Mouse (Mus musculus) MEL (cell line): ENCODE measurements around the gene Pigyl. TPM values are rescaled to one million over a fixed set of nuclear protein-coding genes. Genes with fewer than 3 reads are reported as not detected.

Experiments
- DNase-seq: peaks from one replicate; pipeline ENCODE4 v3.0.0; 2011; ENCODE audit warnings: low read depth, low spot score
- H3K27ac ChIP-seq: 2 replicates; pipeline ENCODE4 v1.5.1; 2012; ENCODE audit warnings: low read depth, mild to moderate bottlenecking, control low read depth, low read length, moderate library complexity; ENCODE audit not compliant: control insufficient read depth
- H3K27me3 ChIP-seq, 2 experiments: fragments of 150-350 bp in 1 of 2; sonication (generic) in 1 of 2; 2 replicates each; pipeline ENCODE4 v1.6.1; 2012; ENCODE audit warnings: low read length in 2 of 2, mild to moderate bottlenecking in 2 of 2, improper control_type of control experiment in 1 of 2, moderate library complexity in 1 of 2; ENCODE audit not compliant: insufficient read depth in 2 of 2, control insufficient read depth in 1 of 2
- H3K36me3 ChIP-seq, 2 experiments: 2 replicates each; pipeline ENCODE4 v1.6.1; 2012 to 2014; ENCODE audit warnings: low read length in 2 of 2, improper control_type of control experiment in 1 of 2, inconsistent platforms in 1 of 2, mild to moderate bottlenecking in 1 of 2; ENCODE audit not compliant: insufficient read depth in 2 of 2, control insufficient read depth in 1 of 2
- H3K4me1 ChIP-seq, 2 experiments: fragments of 150-350 bp in 1 of 2; sonication (generic) in 1 of 2; 2 replicates each; pipeline ENCODE4 v1.6.1; 2012; ENCODE audit warnings: low read length in 2 of 2, improper control_type of control experiment in 1 of 2, mild to moderate bottlenecking in 1 of 2; ENCODE audit not compliant: insufficient read depth in 2 of 2, control insufficient read depth in 1 of 2
- H3K4me3 ChIP-seq, 2 experiments: fragments of 150-350 bp in 1 of 2; sonication (generic) in 1 of 2; 2 replicates each; pipeline ENCODE4 v1.5.1; 2012; ENCODE audit warnings: low read depth in 2 of 2, low read length in 2 of 2, mild to moderate bottlenecking in 2 of 2, moderate library complexity in 2 of 2, control low read depth in 1 of 2, improper control_type of control experiment in 1 of 2; ENCODE audit not compliant: control insufficient read depth in 1 of 2, insufficient read depth in 1 of 2
- H3K79me2 ChIP-seq: 2 replicates; pipeline ENCODE4 v1.6.1; 2012; ENCODE audit warnings: mild to moderate bottlenecking, low read length, moderate library complexity; ENCODE audit not compliant: control insufficient read depth, poor library complexity, insufficient read depth
- H3K9ac ChIP-seq: 2 replicates; pipeline ENCODE4 v1.6.1; 2012; ENCODE audit warnings: low read depth, mild to moderate bottlenecking, control low read depth, low read length, moderate library complexity; ENCODE audit not compliant: control insufficient read depth, poor library complexity, severe bottlenecking
- H3K9me3 ChIP-seq: fragments of 150-350 bp; sonication (generic); replicated peaks from 2 replicates; pipeline ENCODE4 v1.6.1; 2012; ENCODE audit warnings: mild to moderate bottlenecking, low read length, improper control_type of control experiment, moderate library complexity; ENCODE audit not compliant: insufficient read depth
- CHD1 ChIP-seq: IDR thresholded peaks from 2 replicates; pipeline ENCODE4 v1.6.1; 2012; ENCODE audit warnings: low read depth, mild to moderate bottlenecking, inconsistent platforms, low read length, improper control_type of control experiment
- CHD2 ChIP-seq: IDR thresholded peaks from 2 replicates; pipeline ENCODE4 v1.6.1; 2011; ENCODE audit warnings: low read length, improper control_type of control experiment
- CTCF ChIP-seq, 3 experiments: IDR thresholded peaks in 2 of 3; conservative IDR thresholded peaks in 1 of 3; 2 replicates each; pipeline ENCODE4 v1.5.1; 2011 to 2012; ENCODE audit warnings: low read length in 3 of 3, low read depth in 2 of 3, mild to moderate bottlenecking in 2 of 3, improper control_type of control experiment in 1 of 3, inconsistent platforms in 1 of 3, mixed read lengths in 1 of 3, moderate library complexity in 1 of 3; ENCODE audit not compliant: control insufficient read depth in 1 of 3, insufficient read depth in 1 of 3, poor library complexity in 1 of 3, severe bottlenecking in 1 of 3
- E2F4 ChIP-seq: IDR thresholded peaks from 2 replicates; pipeline ENCODE4 v1.6.1; 2011; ENCODE audit warnings: low read depth, low read length, improper control_type of control experiment, borderline replicate concordance
- ELF1 ChIP-seq: IDR thresholded peaks from 2 replicates; pipeline ENCODE4 v1.6.1; 2014; ENCODE audit warnings: low read depth, mild to moderate bottlenecking, inconsistent platforms, low read length, improper control_type of control experiment, moderate library complexity
- HCFC1 ChIP-seq: IDR thresholded peaks from 2 replicates; pipeline ENCODE4 v1.6.1; 2012; ENCODE audit warnings: low read depth, mild to moderate bottlenecking, inconsistent platforms, low read length, improper control_type of control experiment, moderate library complexity
- MAX ChIP-seq: IDR thresholded peaks from 2 replicates; pipeline ENCODE4 v1.6.1; 2011; ENCODE audit warnings: low read length, improper control_type of control experiment
- MXI1 ChIP-seq: IDR thresholded peaks from 2 replicates; pipeline ENCODE4 v1.6.1; 2011; ENCODE audit warnings: mild to moderate bottlenecking, low read depth, low read length, improper control_type of control experiment
- MYB ChIP-seq: IDR thresholded peaks from 2 replicates; pipeline ENCODE4 v1.6.1; 2011; ENCODE audit warnings: mild to moderate bottlenecking, low read depth, low read length, improper control_type of control experiment
- MYC ChIP-seq: IDR thresholded peaks from 2 replicates; pipeline ENCODE4 v1.6.1; 2011; ENCODE audit warnings: low read depth, mild to moderate bottlenecking, low read length, improper control_type of control experiment, moderate library complexity
- NELFE ChIP-seq: IDR thresholded peaks from 2 replicates; pipeline ENCODE4 v1.6.1; 2011; ENCODE audit warnings: low read depth, low read length, improper control_type of control experiment
- POLR2AphosphoS5 ChIP-seq: IDR thresholded peaks from 2 replicates; pipeline ENCODE4 v1.6.1; 2012; ENCODE audit warnings: low read depth, borderline replicate concordance, mild to moderate bottlenecking, inconsistent platforms, low read length, moderate library complexity, mixed read lengths
- RAD21 ChIP-seq: IDR thresholded peaks from 2 replicates; pipeline ENCODE4 v1.6.1; 2011; ENCODE audit warnings: mild to moderate bottlenecking, low read depth, low read length, improper control_type of control experiment
- SIN3A ChIP-seq: IDR thresholded peaks from 2 replicates; pipeline ENCODE4 v1.6.1; 2012; ENCODE audit warnings: low read length, improper control_type of control experiment, inconsistent platforms
- SMC3 ChIP-seq: IDR thresholded peaks from 2 replicates; pipeline ENCODE4 v1.6.1; 2011; ENCODE audit warnings: low read depth, low read length, improper control_type of control experiment
- TAL1 ChIP-seq: IDR thresholded peaks from 2 replicates; pipeline ENCODE4 v1.6.1; 2012; ENCODE audit warnings: mild to moderate bottlenecking, inconsistent platforms, low read length, moderate library complexity, mixed read lengths
- USF1 ChIP-seq: IDR thresholded peaks from 2 replicates; pipeline ENCODE4 v1.6.1; 2014; ENCODE audit warnings: low read depth, mild to moderate bottlenecking, inconsistent platforms, low read length, improper control_type of control experiment, moderate library complexity
- USF2 ChIP-seq, 2 experiments: IDR thresholded peaks; 2 replicates each; pipeline ENCODE4 v1.6.1; 2011 to 2012; ENCODE audit warnings: improper control_type of control experiment in 2 of 2, low read length in 2 of 2, borderline replicate concordance in 1 of 2, inconsistent platforms in 1 of 2, low read depth in 1 of 2, mild to moderate bottlenecking in 1 of 2; ENCODE audit not compliant: insufficient read depth in 1 of 2
- ZC3H11A ChIP-seq: IDR thresholded peaks from 2 replicates; pipeline ENCODE4 v1.6.1; 2012; ENCODE audit warnings: low read depth, mild to moderate bottlenecking, inconsistent platforms, low read length, improper control_type of control experiment
- polyA plus RNA-seq, 2 experiments: library from polyadenylated mRNA; stranded (reverse) in 1 of 2; unstranded in 1 of 2; fragments of >175 nt in 1 of 2; fragments of >200 nt in 1 of 2; gene quantifications; 2 replicates each; pipeline versions ENCODE4 v1.2.1 to v1.2.4; 2012; ENCODE audit warnings: low replicate concordance in 2 of 2, low read depth in 1 of 2; ENCODE audit not compliant: insufficient read length in 2 of 2, insufficient read depth in 1 of 2, missing spikeins in 1 of 2
- total RNA-seq: library from RNA; depleted of rRNA; stranded (reverse); fragments of 300-350 nt; gene quantifications from 2 replicates; pipeline ENCODE4 v1.2.3, GENCODE M21; 2012

Gene Pigyl
- total and polyA plus RNA-seq, 3 experiments = 103 to 146 TPM; not detected in 1

GRCm38 (mm10) chr9:22156497-22157245 is at the start of gene Pigyl (continued):
- TF ChIP-seq ZC3H11A (no peak), MYB (no peak), CHD1 (0 out of 2 replicates have a peak, but pooled peaks have one; percentile 34), CTCF (IDR thresholded peaks at IDR 0.05 in 2 of 3, conservative IDR thresholded peaks at IDR 0.05 in 1 of 3; ENCODE audit: control insufficient read depth in 1 of 3, insufficient read depth in 1 of 3, low read depth in 2 of 3, low read length in 3 of 3, poor library complexity in 1 of 3, severe bottlenecking in 1 of 3) (peak in 2 of 3 experiments; percentile 44 to 55; a peak in 5 of 6 replicates), ELF1 (peak; percentile 61; the same call in 1 of the 2 replicates)

- peaks cover 0 to 5% of the 10 kb centered on the region in 2 experiments; a peak in 2 of 4 replicates for H3K36me3 ChIP-seq
- no peaks in the 10 kb centered on the region for H3K27me3 ChIP-seq
- H3K9ac ChIP-seq = no peak overlapping the region
- H3K4me1 ChIP-seq = no peaks in the 10 kb centered on the region
- TF ChIP-seq MXI1 (no peak), SIN3A (no peak), USF1 (no peak), HCFC1 (no peak), POLR2AphosphoS5 (no peak), SMC3 (no peak), CHD1 (no peak), TAL1 (no peak), NELFE (no peak), USF2 (IDR thresholded peaks at IDR 0.05; ENCODE audit: borderline replicate concordance in 1 of 2, insufficient read depth in 1 of 2, low read depth in 1 of 2, low read length in 2 of 2) (no peak), RAD21 (no peak), MYC (no peak), MYB (no peak), MAX (no peak), E2F4 (no peak), CHD2 (no peak)
- no peak for DNase-seq
- no peaks in the 10 kb centered on the region for H3K79me2 ChIP-seq
- no peak overlapping the region for H3K4me3 ChIP-seq
- no peaks in the 10 kb centered on the region for H3K9me3 ChIP-seq
- H3K27ac ChIP-seq = no peak overlapping the region
Measured at GRCm38 (mm10) chr9:22108194-22108593, 48.5 kb upstream of the Pigyl start.
